Mouse (Mus musculus): Measurements from ENCODE around the gene Ncor1. TPM values are rescaled to one million over a fixed set of nuclear protein-coding genes. Genes with fewer than 3 reads are reported as not detected.

Ncor1 gene
- polyA plus RNA-seq, 1 experiment = 164 TPM

DNA sequence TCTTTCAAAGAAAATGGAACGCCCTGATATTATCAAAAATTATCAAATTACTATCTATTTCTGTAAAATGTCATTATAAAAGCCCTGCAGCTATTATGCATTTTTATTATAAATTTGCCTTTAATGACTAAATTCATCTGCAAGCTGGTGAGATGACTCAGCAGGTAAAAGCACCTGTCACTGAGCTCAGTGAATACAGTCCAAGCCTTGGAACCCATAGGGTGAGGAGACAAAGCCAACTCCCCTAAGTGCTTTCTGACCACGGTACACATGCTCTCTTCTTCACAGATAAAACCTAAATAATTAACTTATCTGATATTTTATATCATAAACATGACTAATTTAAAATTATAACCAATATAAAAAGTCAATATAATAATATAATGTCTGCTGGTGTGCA, 86.6 kb downstream of the Ncor1 start:
- no peak overlapping the region for H3K4me3 ChIP-seq (ENCODE audit: insufficient read depth, low read length)
- H3K27ac ChIP-seq (ENCODE audit: insufficient read depth, low read depth, low read length) = no peak overlapping the region
- peaks cover 6% of the 10 kb centered on the region for H3K4me1 ChIP-seq (ENCODE audit: control insufficient read depth, insufficient read depth, low read length)
- TF ChIP-seq CTCF (IDR thresholded peaks at IDR 0.05; ENCODE audit: low read depth, low read length) (no peak), POLR2A (IDR thresholded peaks at IDR 0.05; ENCODE audit: borderline replicate concordance, low read depth, low read length) (no peak)

DNA sequence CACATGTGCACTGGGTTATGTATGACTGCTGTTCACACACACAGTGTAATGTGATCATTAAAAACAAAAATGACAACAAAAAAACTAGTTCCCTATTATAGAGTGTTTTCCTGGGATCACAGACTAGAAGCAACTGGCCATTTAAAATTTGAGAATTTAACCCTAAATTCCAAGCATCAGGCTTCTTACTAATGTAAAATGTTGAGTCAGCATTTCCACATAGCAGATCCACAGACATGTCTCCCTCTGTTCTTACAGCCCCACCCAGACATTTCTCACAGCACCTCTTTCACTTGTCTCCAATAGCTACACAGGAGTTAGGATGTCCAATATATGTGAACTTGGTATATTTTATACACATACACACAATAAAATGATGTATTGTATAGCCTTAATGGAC, 88.4 kb downstream of the Ncor1 start:
- Histone ChIP-seq H3K4me3 (ENCODE audit: insufficient read depth, low read length) (no peak overlapping the region), H3K27ac (ENCODE audit: insufficient read depth, low read depth, low read length) (no peak overlapping the region), H3K4me1 (ENCODE audit: control insufficient read depth, insufficient read depth, low read length) (peaks cover 6% of the 10 kb centered on the region)
- no peak for TF ChIP-seq CTCF (IDR thresholded peaks at IDR 0.05; ENCODE audit: low read depth, low read length)
- TF ChIP-seq POLR2A (IDR thresholded peaks at IDR 0.05; ENCODE audit: borderline replicate concordance, low read depth, low read length) = no peak

GRCm38 (mm10) chr11:62366879-62367278, 91.5 kb downstream of the Ncor1 start:
- no peak for TF ChIP-seq CTCF (IDR thresholded peaks at IDR 0.05; ENCODE audit: low read depth, low read length)
- TF ChIP-seq POLR2A (IDR thresholded peaks at IDR 0.05; ENCODE audit: borderline replicate concordance, low read depth, low read length) = no peak
- peaks cover 6% of the 10 kb centered on the region for H3K4me1 ChIP-seq (ENCODE audit: control insufficient read depth, insufficient read depth, low read length)
- H3K27ac ChIP-seq (ENCODE audit: insufficient read depth, low read depth, low read length) = no peak overlapping the region
- H3K4me3 ChIP-seq (ENCODE audit: insufficient read depth, low read length) = no peak overlapping the region

- no peak overlapping the region for H3K27ac ChIP-seq (ENCODE audit: insufficient read depth, low read depth, low read length)
- no peak for TF ChIP-seq CTCF (IDR thresholded peaks at IDR 0.05; ENCODE audit: low read depth, low read length)
- TF ChIP-seq POLR2A (IDR thresholded peaks at IDR 0.05; ENCODE audit: borderline replicate concordance, low read depth, low read length) = no peak
- H3K4me3 ChIP-seq (ENCODE audit: insufficient read depth, low read length) = no peak overlapping the region
- H3K4me1 ChIP-seq (ENCODE audit: control insufficient read depth, insufficient read depth, low read length) = no peaks in the 10 kb centered on the region
Measured at GRCm38 (mm10) chr11:62355216-62355615, 103.1 kb downstream of the Ncor1 start.

DNA sequence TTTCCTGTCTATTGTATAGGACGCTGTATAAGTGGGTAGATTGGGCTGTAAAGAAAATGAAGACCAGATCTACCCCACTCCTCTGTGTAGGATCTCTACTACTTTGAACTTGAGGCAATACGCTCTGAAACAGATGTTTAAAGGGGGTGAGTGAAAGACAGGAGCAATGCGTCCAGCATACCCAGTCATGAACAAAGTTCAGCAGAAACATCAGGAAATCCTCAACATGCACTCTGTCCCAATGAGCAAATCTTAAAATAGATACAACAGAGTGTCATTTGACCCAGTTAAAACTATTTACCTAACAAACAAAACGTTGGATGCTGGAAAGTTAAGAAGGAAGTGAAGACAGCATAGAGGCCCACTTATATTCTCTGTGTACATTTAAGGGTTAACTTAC, 106.4 kb downstream of the Ncor1 start:
- TF ChIP-seq POLR2A (IDR thresholded peaks at IDR 0.05; ENCODE audit: borderline replicate concordance, low read depth, low read length) (no peak), CTCF (IDR thresholded peaks at IDR 0.05; ENCODE audit: low read depth, low read length) (no peak)
- no peaks in the 10 kb centered on the region for H3K4me1 ChIP-seq (ENCODE audit: control insufficient read depth, insufficient read depth, low read length)
- H3K27ac ChIP-seq (ENCODE audit: insufficient read depth, low read depth, low read length) = no peak overlapping the region
- no peak overlapping the region for H3K4me3 ChIP-seq (ENCODE audit: insufficient read depth, low read length)

GRCm38 (mm10) chr11:62343002-62343401, 115.3 kb downstream of the Ncor1 start:
- Histone ChIP-seq H3K27ac (ENCODE audit: insufficient read depth, low read depth, low read length) (no peak overlapping the region), H3K4me1 (ENCODE audit: control insufficient read depth, insufficient read depth, low read length) (no peaks in the 10 kb centered on the region), H3K4me3 (ENCODE audit: insufficient read depth, low read length) (no peak overlapping the region)
- TF ChIP-seq CTCF (IDR thresholded peaks at IDR 0.05; ENCODE audit: low read depth, low read length) (no peak), POLR2A (IDR thresholded peaks at IDR 0.05; ENCODE audit: borderline replicate concordance, low read depth, low read length) (no peak)

- Histone ChIP-seq H3K4me3 (ENCODE audit: insufficient read depth, low read length) (no peak overlapping the region), H3K27ac (ENCODE audit: insufficient read depth, low read depth, low read length) (no peak overlapping the region), H3K4me1 (ENCODE audit: control insufficient read depth, insufficient read depth, low read length) (no peaks in the 10 kb centered on the region)
- TF ChIP-seq POLR2A (IDR thresholded peaks at IDR 0.05; ENCODE audit: borderline replicate concordance, low read depth, low read length) = no peak
- no peak for TF ChIP-seq CTCF (IDR thresholded peaks at IDR 0.05; ENCODE audit: low read depth, low read length)
Measured at GRCm38 (mm10) chr11:62332228-62332627, 126.1 kb downstream of the Ncor1 start.

- Histone ChIP-seq H3K4me1 (ENCODE audit: control insufficient read depth, insufficient read depth, low read length) (no peaks in the 10 kb centered on the region), H3K27ac (ENCODE audit: insufficient read depth, low read depth, low read length) (no peak overlapping the region), H3K4me3 (ENCODE audit: insufficient read depth, low read length) (no peak overlapping the region)
- TF ChIP-seq POLR2A (IDR thresholded peaks at IDR 0.05; ENCODE audit: borderline replicate concordance, low read depth, low read length) = no peak
- TF ChIP-seq CTCF (IDR thresholded peaks at IDR 0.05; ENCODE audit: low read depth, low read length) = no peak
Measured at GRCm38 (mm10) chr11:62331141-62331540, 127.2 kb downstream of the Ncor1 start.

- H3K27ac ChIP-seq (ENCODE audit: insufficient read depth, low read depth, low read length) = no peak overlapping the region
- H3K4me1 ChIP-seq (ENCODE audit: control insufficient read depth, insufficient read depth, low read length) = no peaks in the 10 kb centered on the region
- H3K4me3 ChIP-seq (ENCODE audit: insufficient read depth, low read length) = no peak overlapping the region
- no peak for TF ChIP-seq CTCF (IDR thresholded peaks at IDR 0.05; ENCODE audit: low read depth, low read length)
- TF ChIP-seq POLR2A (IDR thresholded peaks at IDR 0.05; ENCODE audit: borderline replicate concordance, low read depth, low read length) = no peak
Measured at GRCm38 (mm10) chr11:62323659-62324058, 134.7 kb downstream of the Ncor1 start.

- H3K27ac ChIP-seq (ENCODE audit: insufficient read depth, low read depth, low read length) = no peak overlapping the region
- no peaks in the 10 kb centered on the region for H3K4me1 ChIP-seq (ENCODE audit: control insufficient read depth, insufficient read depth, low read length)
- TF ChIP-seq CTCF (IDR thresholded peaks at IDR 0.05; ENCODE audit: low read depth, low read length) = no peak
- TF ChIP-seq POLR2A (IDR thresholded peaks at IDR 0.05; ENCODE audit: borderline replicate concordance, low read depth, low read length) = no peak
- H3K4me3 ChIP-seq (ENCODE audit: insufficient read depth, low read length) = no peak overlapping the region
Measured at GRCm38 (mm10) chr11:62320097-62320496, 138.2 kb downstream of the Ncor1 start.

DNA sequence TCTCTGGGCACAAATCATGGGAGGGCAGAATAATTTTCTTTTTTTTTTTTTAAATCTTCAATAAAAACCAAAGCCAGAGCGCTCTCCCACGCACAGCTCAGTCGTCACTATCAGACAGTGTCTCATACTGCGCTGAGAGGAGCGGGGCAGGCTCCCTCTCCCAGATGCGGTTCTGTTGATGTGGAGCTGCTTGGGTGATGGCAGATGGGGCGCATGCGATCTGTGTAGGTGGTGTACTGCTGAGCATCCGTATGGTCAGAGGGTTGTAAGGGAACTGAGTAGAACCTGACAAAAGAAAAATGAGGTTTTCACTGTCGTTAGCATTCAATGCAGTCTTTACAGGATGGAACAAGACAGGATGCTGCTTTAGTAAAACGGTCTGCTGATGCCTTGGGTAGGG, 140.6 kb downstream of the Ncor1 start:
- Histone ChIP-seq H3K27ac (ENCODE audit: insufficient read depth, low read depth, low read length) (no peak overlapping the region), H3K4me1 (ENCODE audit: control insufficient read depth, insufficient read depth, low read length) (no peaks in the 10 kb centered on the region), H3K4me3 (ENCODE audit: insufficient read depth, low read length) (no peak overlapping the region)
- TF ChIP-seq POLR2A (IDR thresholded peaks at IDR 0.05; ENCODE audit: borderline replicate concordance, low read depth, low read length) = no peak
- no peak for TF ChIP-seq CTCF (IDR thresholded peaks at IDR 0.05; ENCODE audit: low read depth, low read length)
